Mouse (Mus musculus) embryonic fibroblast, embryonic 13.5 days (primary cell): ENCODE data around the gene Tbce.

Experiments
- CTCF ChIP-seq: IDR thresholded peaks from 2 replicates; pipeline ENCODE4 v1.5.1; 2011; ENCODE audit warnings: mild to moderate bottlenecking, control low read depth, low read length, moderate library complexity, borderline replicate concordance; ENCODE audit not compliant: insufficient read depth
- POLR2A ChIP-seq: IDR thresholded peaks from 2 replicates; pipeline ENCODE4 v1.6.1; 2011; ENCODE audit warnings: low read depth, mild to moderate bottlenecking, control low read depth, low read length, moderate library complexity

DNA sequence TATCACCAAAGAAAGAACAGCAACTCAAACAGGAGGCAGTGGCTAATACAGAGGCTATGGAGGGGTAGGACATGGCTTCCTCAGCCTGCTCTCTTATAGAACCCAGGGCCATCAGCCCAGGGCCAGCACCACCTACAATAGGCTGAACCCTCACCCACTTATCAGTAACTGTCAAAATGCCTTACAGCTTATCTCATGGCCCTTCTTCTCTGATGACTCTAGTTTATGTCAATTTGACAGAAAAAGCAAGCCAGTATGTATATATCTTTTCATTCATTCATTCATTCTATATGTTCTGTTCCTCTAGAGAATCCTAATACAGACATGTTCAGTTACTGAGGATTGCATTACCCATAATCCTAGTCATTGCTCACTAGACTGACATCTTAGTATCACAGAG, 21.2 kb downstream of the Tbce start:
- TF ChIP-seq CTCF = no peak
- TF ChIP-seq POLR2A = no peak
